Mouse (Mus musculus): Measurements from ENCODE around the gene Ankrd28. TPM values are rescaled to one million over a fixed set of nuclear protein-coding genes. Genes with fewer than 3 reads are reported as not detected.

Gene Ankrd28
- polyA plus RNA-seq, 1 experiment from 2014 or later: 3.2 TPM

GRCm38 (mm10) chr14:31831370-31831712 lies 890 bp upstream of the Ankrd28 start:
- 6% methylated on average over 7 of the region's 7 CpGs for whole genome bisulfite sequencing (ENCODE audit: insufficient replicate concordance)
- no peaks in the 10 kb centered on the region for H3K9me3 ChIP-seq (ENCODE audit: low read length)
- TF ChIP-seq EP300 (IDR thresholded peaks at IDR 0.05; ENCODE audit: low read depth) (no peak), CTCF (IDR thresholded peaks at IDR 0.05; ENCODE audit: low read depth) (no peak)
- H3K36me3 ChIP-seq (replicated peaks; ENCODE audit: insufficient read depth, low read length): no peaks in the 10 kb centered on the region
- H3K27ac ChIP-seq (ENCODE audit: low read depth): peak overlapping the region; percentile 72
- peak overlapping the region; percentile 52 for H3K9ac ChIP-seq (replicated peaks)
- H3K4me1 ChIP-seq (ENCODE audit: insufficient read depth): peaks cover 8% of the 10 kb centered on the region
- H3K27me3 ChIP-seq (ENCODE audit: insufficient read depth, low read length): no peaks in the 10 kb centered on the region
- DNase-seq (peak; percentile 18), ATAC-seq (no peak)
- peak overlapping the region; percentile 91 for H3K4me2 ChIP-seq (ENCODE audit: low read depth, low read length)
- H3K4me3 ChIP-seq (ENCODE audit: low read depth, low read length): peak overlapping the region; percentile 89

GRCm38 (mm10) chr14:31829761-31830562 lies 489 bp downstream of the Ankrd28 start:
- H3K9ac ChIP-seq (replicated peaks): peak overlapping the region; percentile 81
- no peak for TF ChIP-seq EP300 (IDR thresholded peaks at IDR 0.05; ENCODE audit: low read depth)
- no peak for TF ChIP-seq CTCF (IDR thresholded peaks at IDR 0.05; ENCODE audit: low read depth)
- H3K4me3 ChIP-seq (ENCODE audit: low read depth, low read length): peak overlapping the region; percentile 89
- under 1% methylated on average over 63 of the region's 97 CpGs for WGBS (ENCODE audit: insufficient replicate concordance)
- H3K9me3 ChIP-seq (ENCODE audit: low read length): no peaks in the 10 kb centered on the region
- ATAC-seq (peak; percentile 70), DNase-seq (peak; percentile 77)
- H3K27me3 ChIP-seq (ENCODE audit: insufficient read depth, low read length): no peaks in the 10 kb centered on the region
- H3K4me1 ChIP-seq (ENCODE audit: insufficient read depth): peaks cover 8% of the 10 kb centered on the region
- peak overlapping the region; percentile 91 for H3K4me2 ChIP-seq (ENCODE audit: low read depth, low read length)
- no peaks in the 10 kb centered on the region for H3K36me3 ChIP-seq (replicated peaks; ENCODE audit: insufficient read depth, low read length)
- H3K27ac ChIP-seq (ENCODE audit: low read depth): peak overlapping the region; percentile 94

GRCm38 (mm10) chr14:31827221-31827620 lies 3.2 kb downstream of the Ankrd28 start:
- no peak overlapping the region for H3K9ac ChIP-seq (replicated peaks)
- no peak overlapping the region for H3K27ac ChIP-seq (ENCODE audit: low read depth)
- H3K36me3 ChIP-seq (replicated peaks; ENCODE audit: insufficient read depth, low read length): no peaks in the 10 kb centered on the region
- H3K4me2 ChIP-seq (ENCODE audit: low read depth, low read length): no peak overlapping the region
- TF ChIP-seq EP300 (IDR thresholded peaks at IDR 0.05; ENCODE audit: low read depth) (no peak), CTCF (IDR thresholded peaks at IDR 0.05; ENCODE audit: low read depth) (no peak)
- H3K4me3 ChIP-seq (ENCODE audit: low read depth, low read length): no peak overlapping the region
- no peaks in the 10 kb centered on the region for H3K27me3 ChIP-seq (ENCODE audit: insufficient read depth, low read length)
- H3K9me3 ChIP-seq (ENCODE audit: low read length): no peaks in the 10 kb centered on the region
- no peak for DNase-seq
- ATAC-seq: no peak
- H3K4me1 ChIP-seq (ENCODE audit: insufficient read depth): peaks cover 10% of the 10 kb centered on the region

- DNase-seq (no peak), ATAC-seq (no peak)
- 82% methylated on average over 5 of the region's 5 CpGs for WGBS (ENCODE audit: insufficient replicate concordance)
- Histone ChIP-seq H3K9ac (replicated peaks) (no peak overlapping the region), H3K4me1 (ENCODE audit: insufficient read depth) (no peaks in the 10 kb centered on the region), H3K4me3 (ENCODE audit: low read depth, low read length) (no peak overlapping the region), H3K4me2 (ENCODE audit: low read depth, low read length) (no peak overlapping the region), H3K36me3 (replicated peaks; ENCODE audit: insufficient read depth, low read length) (no peaks in the 10 kb centered on the region), H3K27me3 (ENCODE audit: insufficient read depth, low read length) (no peaks in the 10 kb centered on the region), H3K9me3 (ENCODE audit: low read length) (no peaks in the 10 kb centered on the region), H3K27ac (ENCODE audit: low read depth) (no peak overlapping the region)
- TF ChIP-seq EP300 (IDR thresholded peaks at IDR 0.05; ENCODE audit: low read depth) (no peak), CTCF (IDR thresholded peaks at IDR 0.05; ENCODE audit: low read depth) (0 out of 2 replicates have a peak, but pooled peaks have one; percentile 8)
Measured at GRCm38 (mm10) chr14:31809942-31810341, 20.5 kb downstream of the Ankrd28 start.

- Histone ChIP-seq H3K27me3 (ENCODE audit: insufficient read depth, low read length) (no peaks in the 10 kb centered on the region), H3K9me3 (ENCODE audit: low read length) (no peaks in the 10 kb centered on the region), H3K36me3 (replicated peaks; ENCODE audit: insufficient read depth, low read length) (no peaks in the 10 kb centered on the region), H3K4me2 (ENCODE audit: low read depth, low read length) (no peak overlapping the region), H3K4me1 (ENCODE audit: insufficient read depth) (no peaks in the 10 kb centered on the region), H3K4me3 (ENCODE audit: low read depth, low read length) (no peak overlapping the region), H3K9ac (replicated peaks) (no peak overlapping the region), H3K27ac (ENCODE audit: low read depth) (no peak overlapping the region)
- no peak for ATAC-seq
- no peak for DNase-seq
- 58% methylated on average over 2 of the region's 2 CpGs for WGBS (ENCODE audit: insufficient replicate concordance)
- TF ChIP-seq EP300 (IDR thresholded peaks at IDR 0.05; ENCODE audit: low read depth) (no peak), CTCF (IDR thresholded peaks at IDR 0.05; ENCODE audit: low read depth) (no peak)
Measured at GRCm38 (mm10) chr14:31803791-31804190, 26.7 kb downstream of the Ankrd28 start.

- DNase-seq (no peak), ATAC-seq (no peak)
- Histone ChIP-seq H3K4me3 (ENCODE audit: low read depth, low read length) (no peak overlapping the region), H3K27me3 (ENCODE audit: insufficient read depth, low read length) (no peaks in the 10 kb centered on the region), H3K36me3 (replicated peaks; ENCODE audit: insufficient read depth, low read length) (no peaks in the 10 kb centered on the region), H3K9me3 (ENCODE audit: low read length) (no peaks in the 10 kb centered on the region), H3K4me1 (ENCODE audit: insufficient read depth) (no peaks in the 10 kb centered on the region), H3K4me2 (ENCODE audit: low read depth, low read length) (no peak overlapping the region), H3K9ac (replicated peaks) (no peak overlapping the region), H3K27ac (ENCODE audit: low read depth) (no peak overlapping the region)
- WGBS (ENCODE audit: insufficient replicate concordance): 83% methylated on average over 7 of the region's 7 CpGs
- TF ChIP-seq EP300 (IDR thresholded peaks at IDR 0.05; ENCODE audit: low read depth) (no peak), CTCF (IDR thresholded peaks at IDR 0.05; ENCODE audit: low read depth) (no peak)
Measured at GRCm38 (mm10) chr14:31800976-31801375, 29.5 kb downstream of the Ankrd28 start.

Data from liver, postnatal 0 days (tissue).